Mouse (Mus musculus) heart, adult 8-10 months (tissue): Measurements from ENCODE around the gene Sorcs1. TPM values are rescaled to one million over a fixed set of nuclear protein-coding genes. Genes with fewer than 3 reads are reported as not detected.

Experiments
- DNase-seq: peaks from one replicate; pipeline ENCODE4 v3.0.0; 2022; ENCODE audit warnings: low spot score
- total RNA-seq, 4 experiments: library from RNA; stranded (reverse); gene quantifications; 2 replicates each; pipeline ENCODE4 v1.2.4; 2022

Gene Sorcs1
- total RNA-seq, 4 experiments from 2014 or later = 0.06 to 0.25 (median 0.14) TPM

- DNase-seq = no peak
Observed at GRCm38 (mm10) chr19:50422928-50423327, 255.5 kb downstream of the Sorcs1 start.

GRCm38 (mm10) chr19:50418962-50419720 is 259.3 kb downstream of the Sorcs1 start:
- DNase-seq = no peak

GRCm38 (mm10) chr19:50410561-50410960 is 267.9 kb downstream of the Sorcs1 start:
- no peak for DNase-seq

GRCm38 (mm10) chr19:50398341-50398740 is 280.1 kb downstream of the Sorcs1 start:
- no peak for DNase-seq

GRCm38 (mm10) chr19:50395731-50396130 is 282.7 kb downstream of the Sorcs1 start:
- no peak for DNase-seq

- no peak for DNase-seq
Observed at GRCm38 (mm10) chr19:50394101-50394500, 284.3 kb downstream of the Sorcs1 start.

GRCm38 (mm10) chr19:50389925-50390552 is 288.4 kb downstream of the Sorcs1 start:
- DNase-seq = no peak

- no peak for DNase-seq
Observed at GRCm38 (mm10) chr19:50378901-50379300, 299.5 kb downstream of the Sorcs1 start.

GRCm38 (mm10) chr19:50374751-50375150 is 303.7 kb downstream of the Sorcs1 start:
- peak; percentile 5 for DNase-seq

GRCm38 (mm10) chr19:50366446-50366845 is 312.0 kb downstream of the Sorcs1 start:
- no peak for DNase-seq

- DNase-seq = no peak
Observed at GRCm38 (mm10) chr19:50362655-50363500, 315.6 kb downstream of the Sorcs1 start.

GRCm38 (mm10) chr19:50358561-50358960 is 319.9 kb downstream of the Sorcs1 start:
- DNase-seq = no peak

GRCm38 (mm10) chr19:50339211-50339610 is 339.2 kb downstream of the Sorcs1 start:
- no peak for DNase-seq

GRCm38 (mm10) chr19:50336751-50337150 is 341.7 kb downstream of the Sorcs1 start:
- DNase-seq = no peak

- DNase-seq = no peak
Observed at GRCm38 (mm10) chr19:50331136-50331535, 347.3 kb downstream of the Sorcs1 start.

- DNase-seq = no peak
Observed at GRCm38 (mm10) chr19:50327804-50328203, 350.6 kb downstream of the Sorcs1 start.

- no peak for DNase-seq
Observed at GRCm38 (mm10) chr19:50326151-50326550, 352.3 kb downstream of the Sorcs1 start.

GRCm38 (mm10) chr19:50325686-50326085 is 352.8 kb downstream of the Sorcs1 start:
- DNase-seq = no peak

GRCm38 (mm10) chr19:50307046-50307445 is 371.4 kb downstream of the Sorcs1 start:
- no peak for DNase-seq

- DNase-seq = no peak
Observed at GRCm38 (mm10) chr19:50294205-50294604, 384.2 kb downstream of the Sorcs1 start.

GRCm38 (mm10) chr19:50264450-50264849 is 414.0 kb downstream of the Sorcs1 start:
- no peak for DNase-seq

- peak; percentile 7 for DNase-seq
Observed at GRCm38 (mm10) chr19:50258718-50259413, 419.6 kb downstream of the Sorcs1 start.
